In genomic region chr16:30362528-30362927, GRCm38 (mm10) we compare ENCODE assay signal across 28 mouse cellular contexts. TPM values are rescaled to one million over a fixed set of nuclear protein-coding genes. Genes with fewer than 3 reads are reported as not detected.
DNase-seq lines count a peak whose midpoint lies in the region; ATAC-seq lines count a peak whose summit lies in the region.
"Had no signal": no experiment of that assay in that cellular context is flagged by ENCODE, and none has a peak within 500 bp of the region (broad histone marks: within the 10 kb centered on the region; RNA-seq: fewer than 3 reads in every experiment).

No protein-coding gene starts in this region.

- H3K4me3 ChIP-seq in forebrain, embryonic 15.5 days: no peak overlapping the region
- H3K4me3 ChIP-seq: embryonic facial prominence, embryonic 15.5 days; erythroblast, embryonic 14.5 days; forebrain, embryonic 10.5 days; heart, embryonic 15.5 days; hindbrain, embryonic 13.5 days; intestine, embryonic 15.5 days had no signal

- intact Hi-C loops in left cerebral cortex, postnatal 14 days (cut with DNase I): loop anchor here (10.0 kb wide), 1 partner anchor 992 kb away; no protein-coding TSS in a partner anchor
- intact Hi-C loops in left cerebral cortex, postnatal 4 days (cut with DNase I): no loop called here

- ATAC-seq in forebrain, embryonic 15.5 days (replicated peaks): no peak
- ATAC-seq: activated CD4-positive, CD25-positive, alpha-beta regulatory T cell, adult 4 months; CD4-positive, CD25-positive, alpha-beta regulatory T cell, adult 4 months; forebrain, embryonic 14.5 days; hindbrain, postnatal 0 days; intestine, embryonic 15.5 days; Patski had no signal

- 88% methylated on average over 3 of the region's 3 CpGs for WGBS in forebrain, embryonic 15.5 days

- H3K4me1 ChIP-seq in forebrain, embryonic 15.5 days: no peaks in the 10 kb centered on the region
- H3K4me1 ChIP-seq: embryonic facial prominence, embryonic 15.5 days; forebrain, embryonic 10.5 days; heart, embryonic 15.5 days; hindbrain, embryonic 13.5 days; intestine, embryonic 15.5 days had no signal

- no peaks in the 10 kb centered on the region for H3K36me3 ChIP-seq in forebrain, embryonic 15.5 days
- H3K36me3 ChIP-seq: embryonic facial prominence, embryonic 15.5 days; heart, embryonic 15.5 days; hindbrain, embryonic 13.5 days; intestine, embryonic 15.5 days had no signal

- H3K9me3 ChIP-seq in forebrain, embryonic 15.5 days: no peaks in the 10 kb centered on the region
- H3K9me3 ChIP-seq: embryonic facial prominence, embryonic 15.5 days; forebrain, embryonic 10.5 days; G1E; heart, embryonic 15.5 days; hindbrain, embryonic 13.5 days; intestine, embryonic 15.5 days had no signal

- no peaks in the 10 kb centered on the region for H3K27me3 ChIP-seq in forebrain, embryonic 15.5 days
- H3K27me3 ChIP-seq: embryonic facial prominence, embryonic 15.5 days; heart, embryonic 15.5 days; hindbrain, embryonic 13.5 days; intestine, embryonic 15.5 days; Patski had no signal

- no peak overlapping the region for H3K27ac ChIP-seq in forebrain, embryonic 15.5 days (replicated peaks)
- H3K27ac ChIP-seq: embryonic facial prominence, embryonic 15.5 days; forebrain, embryonic 10.5 days; heart, embryonic 15.5 days; hindbrain, embryonic 13.5 days; hindbrain, postnatal 0 days; intestine, embryonic 15.5 days had no signal

- no peak overlapping the region for H3K4me2 ChIP-seq in forebrain, embryonic 15.5 days (replicated peaks)
- H3K4me2 ChIP-seq: embryonic facial prominence, embryonic 15.5 days; heart, embryonic 11.5 days; heart, embryonic 15.5 days; hindbrain, embryonic 13.5 days; intestine, embryonic 15.5 days had no signal

- H3K9ac ChIP-seq in forebrain, embryonic 15.5 days (replicated peaks): no peak overlapping the region
- H3K9ac ChIP-seq: embryonic facial prominence, embryonic 15.5 days; heart, embryonic 15.5 days; hindbrain, embryonic 13.5 days; intestine, embryonic 15.5 days had no signal

- DNase-seq in left cerebral cortex, postnatal 14 days (ENCODE audit: low spot score in 2 of 2): peak; percentile 6 to 7
- no peak for DNase-seq in left cerebral cortex, postnatal 4 days
- DNase-seq in right cerebral cortex, adult 2 months (ENCODE audit: low spot score in 2 of 2): peak; percentile 12 to 14
- no peak for DNase-seq in right cerebral cortex, postnatal 10 days (ENCODE audit: low spot score in 2 of 2)
- peak; percentile 22 for DNase-seq in brain, adult 2 months (ENCODE audit: low read depth, low spot score)
- DNase-seq in ovary, postnatal 36 days (ENCODE audit: low spot score): no peak
- DNase-seq: adrenal gland, postnatal 14 days; B cell, adult 2 months; cerebellum, adult 2 months; cerebellum, postnatal 14 days; embryo, embryonic 11 days; gastrocnemius, postnatal 10 days; heart, adult 18-20 months; heart, postnatal 14 days had no signal

RNA-seq across cellular contexts. Expression of gene Atp13a3, which starts 43.2 kb away (rescaled TPM):
- 10 to 100 TPM; 66.2 to 67.3 TPM for total RNA-seq in left cerebral cortex, postnatal 14 days (2021)
- total RNA-seq in left cerebral cortex, postnatal 4 days (2021): 10 to 100 TPM; 75.4 to 83.1 TPM
- 9.2 and 10.8 TPM in 2 replicates for polyA plus RNA-seq in forebrain, embryonic 15.5 days (2015; fragmentation: Nextera tagmentation; extraction: Ambion mirVana)

RNA-seq across cellular contexts. Expression of gene Gp5, which starts 51.9 kb away (rescaled TPM):
- total RNA-seq in left cerebral cortex, postnatal 14 days (2021): under 1 TPM; 0.83 to 0.89 TPM
- under 1 TPM; 0.30 to 0.62 TPM for total RNA-seq in left cerebral cortex, postnatal 4 days (2021)
- 0.27 and 0.29 TPM in 2 replicates for polyA plus RNA-seq in forebrain, embryonic 15.5 days (2015; fragmentation: Nextera tagmentation; extraction: Ambion mirVana)
- polyA plus RNA-seq: activated CD4-positive, CD25-positive, alpha-beta regulatory T cell, adult 4 months; CD4-positive, CD25-positive, alpha-beta regulatory T cell, adult 4 months had no signal

Comparison
In these comparisons a context has a peak if more than half of its experiments do, and no peak if none do; other contexts are left out.
1. DNase-seq: peak in left cerebral cortex, postnatal 14 days (2 of 2), right cerebral cortex, adult 2 months (2 of 2) and brain, adult 2 months (single experiment); none in left cerebral cortex, postnatal 4 days (single experiment), right cerebral cortex, postnatal 10 days (0 of 2) and ovary, postnatal 36 days (single experiment).